Mouse (Mus musculus) liver, embryonic 12.5 days (tissue): ENCODE measurements around the gene Cnih3. TPM values are rescaled to one million over a fixed set of nuclear protein-coding genes. Genes with fewer than 3 reads are reported as not detected.

Experiments used
- ATAC-seq: fragments of 200-750 bp; cut with Nextera tagmentation; 2 replicates; pipeline ENCODE4 v1.8.0; 2017; ENCODE audit warnings: moderate number of reproducible peaks, mild to moderate bottlenecking, moderate library complexity
- H3K27ac ChIP-seq: fragments of 300-500 bp; sonication (generic); 2 replicates; pipeline ENCODE4 v1.5.1; 2016; ENCODE audit warnings: mild to moderate bottlenecking
- H3K27me3 ChIP-seq: fragments of 300-500 bp; sonication (generic); replicated peaks from 2 replicates; pipeline ENCODE4 v1.6.1; 2016; ENCODE audit warnings: mild to moderate bottlenecking, moderate library complexity
- H3K36me3 ChIP-seq: fragments of 300-500 bp; sonication (generic); 2 replicates; pipeline ENCODE4 v1.6.1; 2016; ENCODE audit warnings: mild to moderate bottlenecking, moderate library complexity
- H3K4me1 ChIP-seq: fragments of 300-500 bp; sonication (generic); 2 replicates; pipeline ENCODE4 v1.6.1; 2016
- H3K4me2 ChIP-seq: fragments of 300-500 bp; sonication (generic); 2 replicates; pipeline ENCODE4 v1.6.1; 2016; ENCODE audit warnings: mild to moderate bottlenecking, moderate library complexity
- H3K4me3 ChIP-seq: fragments of 300-500 bp; sonication (generic); 2 replicates; pipeline ENCODE4 v1.5.1; 2016; ENCODE audit warnings: mild to moderate bottlenecking, moderate library complexity
- H3K9ac ChIP-seq: fragments of 300-500 bp; sonication (generic); 2 replicates; pipeline ENCODE4 v1.6.1; 2016; ENCODE audit warnings: mild to moderate bottlenecking, moderate library complexity
- H3K9me3 ChIP-seq: fragments of 300-500 bp; sonication (generic); replicated peaks from 2 replicates; pipeline ENCODE4 v1.6.1; 2016; ENCODE audit warnings: mild to moderate bottlenecking, moderate library complexity
- WGBS: fragments of 180-500 bp; shearing (Covaris S2); methylation state at CpG from one replicate; pipeline ENCODE4 v1.1.7; 2016; ENCODE audit not compliant: insufficient replicate concordance; 5-methylcytosine and 5-hydroxymethylcytosine counted together
- polyA plus RNA-seq: library from polyadenylated mRNA; unstranded; fragments of >200 nt; fragmentation: Nextera tagmentation; extraction: Ambion mirVana; gene quantifications from 2 replicates; pipeline ENCODE4 v1.2.1, GENCODE M21; 2016

The Cnih3 gene
- polyA plus RNA-seq, 1 experiment from 2014 or later: 0.05 TPM

GRCm38 (mm10) chr1:181408086-181408975, 55.9 kb downstream of the Cnih3 start:
- Histone ChIP-seq H3K27ac (no peak overlapping the region), H3K27me3 (peaks cover 12% of the 10 kb centered on the region; the same call in 1 of the 2 replicates), H3K9ac (no peak overlapping the region), H3K9me3 (no peaks in the 10 kb centered on the region), H3K4me1 (no peaks in the 10 kb centered on the region), H3K36me3 (no peaks in the 10 kb centered on the region), H3K4me3 (no peak overlapping the region), H3K4me2 (no peak overlapping the region)
- ATAC-seq: no peak
- 63% methylated on average over 18 of the region's 18 CpGs for WGBS

- Histone ChIP-seq H3K9ac (no peak overlapping the region), H3K9me3 (no peaks in the 10 kb centered on the region), H3K4me1 (no peaks in the 10 kb centered on the region), H3K4me3 (no peak overlapping the region), H3K36me3 (no peaks in the 10 kb centered on the region), H3K27me3 (peaks cover 12% of the 10 kb centered on the region; the same call in 1 of the 2 replicates), H3K4me2 (no peak overlapping the region), H3K27ac (no peak overlapping the region)
- 68% methylated on average over 9 of the region's 9 CpGs for WGBS
- ATAC-seq: no peak
These were observed 57.3 kb downstream of the Cnih3 start for GRCm38 (mm10) chr1:181409693-181410092.

GRCm38 (mm10) chr1:181410647-181411254, 58.3 kb downstream of the Cnih3 start:
- Histone ChIP-seq H3K9ac (no peak overlapping the region), H3K27ac (no peak overlapping the region), H3K4me1 (no peaks in the 10 kb centered on the region), H3K27me3 (peaks cover 12% of the 10 kb centered on the region; the same call in 1 of the 2 replicates), H3K36me3 (no peaks in the 10 kb centered on the region), H3K4me3 (no peak overlapping the region), H3K9me3 (no peaks in the 10 kb centered on the region), H3K4me2 (no peak overlapping the region)
- WGBS: 61% methylated on average over 8 of the region's 8 CpGs
- no peak for ATAC-seq

GRCm38 (mm10) chr1:181414985-181415384, 62.6 kb downstream of the Cnih3 start:
- no peak overlapping the region for H3K4me2 ChIP-seq
- no peaks in the 10 kb centered on the region for H3K4me1 ChIP-seq
- peaks cover 5% of the 10 kb centered on the region; the same call in 1 of the 2 replicates for H3K27me3 ChIP-seq
- WGBS: 51% methylated on average over 2 of the region's 2 CpGs
- ATAC-seq: no peak
- no peak overlapping the region for H3K4me3 ChIP-seq
- H3K36me3 ChIP-seq: no peaks in the 10 kb centered on the region
- no peak overlapping the region for H3K27ac ChIP-seq
- no peak overlapping the region for H3K9ac ChIP-seq
- H3K9me3 ChIP-seq: no peaks in the 10 kb centered on the region

- Histone ChIP-seq H3K4me1 (no peaks in the 10 kb centered on the region), H3K27me3 (peaks cover 5% of the 10 kb centered on the region; the same call in 1 of the 2 replicates), H3K9ac (no peak overlapping the region), H3K36me3 (no peaks in the 10 kb centered on the region), H3K4me3 (no peak overlapping the region), H3K4me2 (no peak overlapping the region), H3K9me3 (no peaks in the 10 kb centered on the region), H3K27ac (no peak overlapping the region)
- WGBS: 69% methylated on average over 9 of the region's 9 CpGs
- ATAC-seq: no peak
These were observed 64.4 kb downstream of the Cnih3 start for GRCm38 (mm10) chr1:181416841-181417240.

GRCm38 (mm10) chr1:181417937-181418523, 65.6 kb downstream of the Cnih3 start:
- ATAC-seq: no peak
- no peaks in the 10 kb centered on the region for H3K9me3 ChIP-seq
- H3K36me3 ChIP-seq: no peaks in the 10 kb centered on the region
- H3K9ac ChIP-seq: no peak overlapping the region
- H3K27ac ChIP-seq: no peak overlapping the region
- 60% methylated on average over 6 of the region's 6 CpGs for WGBS
- peaks cover 5% of the 10 kb centered on the region; the same call in 1 of the 2 replicates for H3K27me3 ChIP-seq
- H3K4me2 ChIP-seq: no peak overlapping the region
- no peaks in the 10 kb centered on the region for H3K4me1 ChIP-seq
- no peak overlapping the region for H3K4me3 ChIP-seq

GRCm38 (mm10) chr1:181420080-181420536, 67.7 kb downstream of the Cnih3 start:
- Histone ChIP-seq H3K4me3 (no peak overlapping the region), H3K36me3 (no peaks in the 10 kb centered on the region), H3K4me1 (no peaks in the 10 kb centered on the region), H3K27me3 (peaks cover 5% of the 10 kb centered on the region; the same call in 1 of the 2 replicates), H3K9me3 (no peaks in the 10 kb centered on the region), H3K27ac (no peak overlapping the region), H3K9ac (no peak overlapping the region), H3K4me2 (no peak overlapping the region)
- no peak for ATAC-seq
- 65% methylated on average over 11 of the region's 11 CpGs for WGBS

- Histone ChIP-seq H3K9ac (no peak overlapping the region), H3K9me3 (no peaks in the 10 kb centered on the region), H3K27me3 (0 out of 2 replicates have a peak, but pooled peaks cover 5% of the 10 kb centered on the region), H3K36me3 (no peaks in the 10 kb centered on the region), H3K4me3 (no peak overlapping the region), H3K4me2 (no peak overlapping the region), H3K4me1 (no peaks in the 10 kb centered on the region), H3K27ac (no peak overlapping the region)
- no peak for ATAC-seq
- WGBS: 66% methylated on average over 6 of the region's 6 CpGs
These were observed 70.4 kb downstream of the Cnih3 start for GRCm38 (mm10) chr1:181422796-181423195.

GRCm38 (mm10) chr1:181424922-181425321, 72.5 kb downstream of the Cnih3 start:
- 75% methylated on average over 3 of the region's 3 CpGs for WGBS
- no peak overlapping the region for H3K4me2 ChIP-seq
- no peak for ATAC-seq

GRCm38 (mm10) chr1:181425388-181425787, 73.0 kb downstream of the Cnih3 start:
- Histone ChIP-seq H3K4me2 (no peak overlapping the region), H3K4me3 (no peak overlapping the region), H3K27ac (no peak overlapping the region), H3K27me3 (0 out of 2 replicates have a peak, but pooled peaks cover 4% of the 10 kb centered on the region), H3K9me3 (no peaks in the 10 kb centered on the region), H3K9ac (no peak overlapping the region), H3K4me1 (no peaks in the 10 kb centered on the region), H3K36me3 (no peaks in the 10 kb centered on the region)
- 57% methylated on average over 3 of the region's 3 CpGs for WGBS
- ATAC-seq: no peak

More at GRCm38 (mm10) chr1:181424922-181425321, 72.5 kb downstream of the Cnih3 start:
- Histone ChIP-seq H3K9ac (no peak overlapping the region), H3K4me1 (no peaks in the 10 kb centered on the region), H3K27me3 (0 out of 2 replicates have a peak, but pooled peaks cover 5% of the 10 kb centered on the region), H3K36me3 (no peaks in the 10 kb centered on the region), H3K4me3 (no peak overlapping the region), H3K27ac (no peak overlapping the region), H3K9me3 (no peaks in the 10 kb centered on the region)

GRCm38 (mm10) chr1:181426406-181426805, 74.0 kb downstream of the Cnih3 start:
- no peak for ATAC-seq
- H3K27me3 ChIP-seq: 0 out of 2 replicates have a peak, but pooled peaks cover 4% of the 10 kb centered on the region
- no peaks in the 10 kb centered on the region for H3K36me3 ChIP-seq
- H3K4me1 ChIP-seq: no peaks in the 10 kb centered on the region
- no peaks in the 10 kb centered on the region for H3K9me3 ChIP-seq
- H3K4me2 ChIP-seq: no peak overlapping the region
- no peak overlapping the region for H3K27ac ChIP-seq
- WGBS: 66% methylated on average over 5 of the region's 5 CpGs
- H3K9ac ChIP-seq: no peak overlapping the region
- no peak overlapping the region for H3K4me3 ChIP-seq

- Histone ChIP-seq H3K4me1 (no peaks in the 10 kb centered on the region), H3K4me2 (no peak overlapping the region), H3K9ac (no peak overlapping the region), H3K27ac (no peak overlapping the region), H3K9me3 (no peaks in the 10 kb centered on the region), H3K36me3 (no peaks in the 10 kb centered on the region), H3K4me3 (no peak overlapping the region), H3K27me3 (0 out of 2 replicates have a peak, but pooled peaks cover 9% of the 10 kb centered on the region)
- WGBS: 75% methylated on average over 5 of the region's 5 CpGs
- no peak for ATAC-seq
These were observed 80.8 kb downstream of the Cnih3 start for GRCm38 (mm10) chr1:181433263-181433662.
